Mouse (Mus musculus): ENCODE data around the gene Fth1.

Fth1 gene

GRCm38 (mm10) chr19:9960769-9961168, 19.6 kb upstream of the Fth1 start:
- DNase-seq (ENCODE audit: low spot score in 2 of 2): no peak

GRCm38 (mm10) chr19:9964205-9964916, 16.0 kb upstream of the Fth1 start:
- DNase-seq (ENCODE audit: low spot score in 2 of 2): no peak

DNA sequence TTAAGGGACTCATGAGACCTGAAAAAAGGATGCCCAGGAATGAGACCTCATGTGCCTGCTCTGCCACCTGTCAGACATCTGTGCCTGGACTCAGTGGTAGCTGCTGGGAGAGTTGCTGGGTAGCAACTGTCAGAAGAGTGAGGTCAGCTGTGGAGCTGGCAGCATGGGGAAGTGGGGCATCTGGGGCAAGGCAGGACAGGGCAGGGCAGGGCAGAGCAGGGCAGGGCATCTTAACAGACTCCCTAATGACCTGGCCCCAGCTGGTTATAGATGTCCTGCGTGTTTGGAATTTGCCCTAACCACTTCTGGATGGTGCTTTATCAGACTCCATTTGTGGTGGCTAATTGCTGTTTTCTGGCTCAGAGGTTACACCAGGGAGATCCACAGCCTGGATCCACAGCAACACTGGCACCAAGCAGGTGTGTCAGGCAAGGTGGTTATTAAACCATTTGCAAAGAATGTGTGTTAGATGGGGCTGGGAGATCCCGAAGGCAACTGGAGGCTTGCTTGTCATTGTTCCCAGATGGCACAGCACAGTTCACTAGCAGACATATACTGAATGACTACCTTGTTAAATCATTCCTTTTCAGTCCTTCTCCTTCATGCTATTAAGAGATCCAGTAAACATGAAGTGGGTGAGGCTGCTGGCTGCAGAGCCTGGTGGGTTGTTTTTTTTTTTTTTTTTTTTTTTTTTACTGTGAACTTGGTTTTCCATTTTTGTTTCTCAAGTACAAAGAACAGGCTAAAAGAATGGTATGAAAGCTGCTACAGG, 14.1 kb upstream of the Fth1 start:
- DNase-seq (ENCODE audit: low spot score in 2 of 2): no peak

DNA sequence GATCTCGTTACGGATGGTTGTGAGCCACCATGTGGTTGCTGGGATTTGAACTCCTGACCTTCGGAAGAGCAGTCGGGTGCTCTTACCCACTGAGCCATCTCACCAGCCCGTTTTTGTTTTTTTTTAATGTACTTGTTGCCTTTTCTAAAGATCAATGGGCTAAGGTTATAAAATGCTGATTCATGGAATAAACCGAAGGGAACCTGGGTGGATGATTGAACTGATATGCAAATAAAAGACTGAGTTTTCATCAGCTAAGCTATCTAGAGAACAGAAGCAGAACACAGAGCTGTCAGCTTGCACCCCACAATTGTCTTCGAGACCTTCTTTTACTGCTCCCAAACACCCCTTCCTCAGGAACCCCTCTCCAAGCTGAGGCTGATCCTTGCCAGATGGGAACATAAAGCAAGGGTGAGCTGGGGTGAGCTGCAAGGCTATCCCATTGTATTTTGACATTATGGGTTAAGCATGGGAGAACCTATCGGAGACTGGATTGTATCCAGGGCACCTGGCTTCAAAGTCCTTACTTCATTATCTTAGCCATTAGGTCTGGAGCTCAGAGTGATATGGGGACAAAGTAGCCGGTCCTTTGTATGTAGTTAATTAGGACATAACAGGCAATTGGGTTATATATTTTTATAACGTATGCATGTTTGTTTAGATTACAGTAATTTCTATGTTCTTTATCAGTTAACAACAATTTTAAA, 12.2 kb upstream of the Fth1 start:
- DNase-seq (ENCODE audit: low spot score in 2 of 2): no peak

DNA sequence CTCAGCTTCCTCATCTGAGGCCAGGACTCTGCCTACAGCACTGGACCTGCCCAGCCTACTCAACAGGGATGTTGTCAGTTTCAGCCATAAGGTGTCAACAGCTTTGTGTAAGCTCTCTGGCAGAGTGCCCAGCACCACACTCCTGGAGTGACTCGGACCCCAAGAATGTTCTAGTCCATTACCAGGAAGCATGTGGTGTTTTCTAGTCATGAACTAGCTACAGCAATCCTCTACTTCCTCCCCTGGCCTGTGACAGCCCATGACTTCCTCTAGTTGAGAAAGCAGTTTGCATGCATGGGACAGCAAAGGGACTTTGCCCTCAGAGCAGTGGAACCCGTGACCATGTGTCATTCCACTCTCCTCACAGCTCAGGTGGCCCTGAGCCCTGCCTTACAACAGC, 5.5 kb upstream of the Fth1 start:
- peak in 1 of 2 experiments; percentile 51 for DNase-seq (ENCODE audit: low spot score in 2 of 2)

- DNase-seq (ENCODE audit: low spot score in 2 of 2): no peak
Measured at GRCm38 (mm10) chr19:9977085-9977484, 3.3 kb upstream of the Fth1 start.

DNA sequence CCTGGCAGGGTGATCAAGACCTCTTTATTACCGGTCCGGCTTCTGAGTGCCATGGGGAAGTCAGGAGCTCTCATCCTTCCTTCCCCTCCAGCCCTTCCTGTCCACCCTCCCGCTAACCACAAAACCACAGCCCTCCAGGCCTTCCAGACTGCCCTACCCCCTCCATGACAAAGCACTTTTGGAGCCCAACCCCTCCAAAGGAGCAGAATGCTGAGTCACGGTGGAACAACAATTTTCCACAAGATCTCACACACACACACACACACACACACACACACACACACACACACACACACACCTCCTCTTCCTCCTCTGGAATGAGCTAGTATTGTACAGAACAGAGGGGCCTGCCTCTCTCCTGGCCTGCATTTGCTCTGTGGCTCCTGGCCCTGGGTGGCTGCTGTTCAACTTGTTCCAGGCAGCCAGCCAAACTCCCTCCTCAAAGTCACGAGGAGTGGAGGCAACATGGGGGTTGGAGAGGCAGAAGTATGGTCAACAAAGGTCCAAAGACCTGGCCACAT, 1.9 kb upstream of the Fth1 start:
- peak; percentile 83 to 89 for DNase-seq (ENCODE audit: low spot score in 2 of 2)

GRCm38 (mm10) chr19:9979156-9979555, 1.2 kb upstream of the Fth1 start:
- DNase-seq (ENCODE audit: low spot score in 2 of 2): no peak

DNA sequence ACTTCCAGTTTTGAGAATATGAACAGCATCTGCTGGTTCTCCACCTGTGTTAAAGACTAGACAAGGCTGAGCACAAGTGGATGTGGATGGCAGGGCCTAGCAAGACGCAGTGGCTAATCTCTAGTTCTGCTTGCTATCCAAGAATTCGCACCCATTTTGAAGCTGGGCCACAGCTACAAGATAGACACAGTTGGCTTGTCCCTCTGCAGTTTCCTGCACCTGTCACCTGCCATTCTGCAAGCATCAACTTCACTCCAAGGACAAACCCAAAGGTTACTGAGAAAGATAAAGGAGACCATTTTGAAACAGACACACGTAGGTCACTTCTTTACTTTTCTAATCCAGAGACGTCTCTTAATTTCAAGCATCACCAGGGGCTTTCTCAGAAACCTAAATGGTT, 1.2 kb downstream of the Fth1 start:
- no peak for DNase-seq (ENCODE audit: low spot score in 2 of 2)

GRCm38 (mm10) chr19:9982151-9982851, 1.9 kb downstream of the Fth1 start:
- DNase-seq (ENCODE audit: low spot score in 2 of 2): peak; percentile 96

GRCm38 (mm10) chr19:9982852-9983542, 2.6 kb downstream of the Fth1 start:
- peak in 1 of 2 experiments; percentile 59 for DNase-seq (ENCODE audit: low spot score in 2 of 2)

- no peak for DNase-seq (ENCODE audit: low spot score in 2 of 2)
Measured at GRCm38 (mm10) chr19:9984111-9985055, 4.0 kb downstream of the Fth1 start.

DNA sequence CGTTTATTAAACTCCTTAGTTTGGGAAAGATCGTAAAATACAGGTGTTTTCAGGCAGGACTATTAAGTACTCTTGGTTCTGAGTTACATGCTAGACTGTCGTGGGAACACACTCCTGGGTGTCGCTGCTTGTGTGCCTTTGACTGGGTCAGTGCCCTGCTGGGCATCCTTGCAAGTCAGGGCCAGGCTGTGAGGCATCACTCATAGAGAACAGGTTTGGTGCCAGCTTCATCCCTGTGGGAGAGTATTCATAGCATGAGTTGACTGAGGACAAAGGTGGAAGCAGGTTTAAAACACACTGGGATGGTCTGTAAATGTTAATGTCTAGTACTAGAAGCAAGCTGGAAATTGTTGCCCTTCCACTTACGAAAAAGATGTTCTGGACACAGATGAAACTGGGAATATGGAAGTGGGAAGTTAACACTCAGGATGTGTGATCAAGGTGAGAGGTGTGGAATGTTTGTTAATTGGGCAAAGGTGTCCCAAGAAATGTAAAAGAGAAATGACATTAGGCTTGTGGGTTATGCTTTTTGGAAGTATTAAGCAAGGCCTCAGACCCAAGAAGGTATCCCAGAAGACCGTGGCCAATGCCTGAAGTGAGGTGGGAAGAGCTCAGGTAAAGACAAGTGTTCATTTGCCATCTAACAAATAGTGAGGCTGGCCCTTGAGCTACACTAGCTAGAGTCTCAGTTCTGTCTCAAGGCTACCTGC, 4.9 kb downstream of the Fth1 start:
- DNase-seq (ENCODE audit: low spot score in 2 of 2): no peak

DNA sequence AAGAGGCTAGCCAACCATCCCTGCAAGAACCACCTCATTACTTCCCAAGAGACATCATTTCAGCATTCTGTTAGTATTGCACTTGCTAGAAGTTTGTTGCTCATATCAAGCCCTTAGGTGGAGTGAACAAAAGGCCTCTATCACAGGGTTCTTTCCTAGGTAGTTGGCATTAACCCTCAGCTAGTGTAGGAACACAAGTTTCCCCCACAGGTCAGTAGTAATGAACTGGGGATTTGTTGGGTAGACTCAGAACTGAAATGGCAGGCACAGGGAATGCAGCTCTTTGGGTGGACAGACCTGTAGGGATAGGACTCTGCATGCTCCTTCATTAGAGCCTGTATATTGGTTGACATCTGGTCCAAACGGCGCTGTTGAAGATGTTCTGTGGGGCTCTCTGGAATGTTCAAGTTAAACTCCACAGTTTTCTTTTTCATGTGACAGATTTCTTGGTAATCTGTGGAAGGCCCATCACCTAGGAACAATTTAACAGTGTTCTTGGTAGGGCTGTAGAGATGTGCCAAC, 5.6 kb downstream of the Fth1 start:
- no peak for DNase-seq (ENCODE audit: low spot score in 2 of 2)

- DNase-seq (ENCODE audit: low spot score in 2 of 2): no peak
Measured at GRCm38 (mm10) chr19:9987192-9987591, 6.8 kb downstream of the Fth1 start.

DNA sequence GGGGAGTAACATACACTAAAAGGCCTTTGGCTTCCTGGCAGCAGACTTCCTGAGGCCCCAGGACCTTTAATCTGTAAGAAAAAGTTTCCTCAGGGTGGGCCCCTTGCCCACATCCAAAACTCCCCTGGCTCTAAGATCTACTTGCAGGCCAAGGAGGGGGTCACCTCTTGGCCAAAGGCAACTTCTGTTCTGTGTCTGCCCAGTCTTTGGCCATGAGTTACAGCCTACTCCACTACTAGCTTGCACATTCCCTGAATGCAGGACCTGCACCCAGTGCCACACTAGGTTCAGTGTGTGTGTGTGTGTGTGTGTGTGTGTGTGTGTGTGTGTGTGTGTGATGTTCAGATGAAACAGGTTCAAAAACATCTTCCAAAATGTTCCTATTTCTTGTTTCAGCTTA, 7.2 kb downstream of the Fth1 start:
- DNase-seq (ENCODE audit: low spot score in 2 of 2): no peak

DNA sequence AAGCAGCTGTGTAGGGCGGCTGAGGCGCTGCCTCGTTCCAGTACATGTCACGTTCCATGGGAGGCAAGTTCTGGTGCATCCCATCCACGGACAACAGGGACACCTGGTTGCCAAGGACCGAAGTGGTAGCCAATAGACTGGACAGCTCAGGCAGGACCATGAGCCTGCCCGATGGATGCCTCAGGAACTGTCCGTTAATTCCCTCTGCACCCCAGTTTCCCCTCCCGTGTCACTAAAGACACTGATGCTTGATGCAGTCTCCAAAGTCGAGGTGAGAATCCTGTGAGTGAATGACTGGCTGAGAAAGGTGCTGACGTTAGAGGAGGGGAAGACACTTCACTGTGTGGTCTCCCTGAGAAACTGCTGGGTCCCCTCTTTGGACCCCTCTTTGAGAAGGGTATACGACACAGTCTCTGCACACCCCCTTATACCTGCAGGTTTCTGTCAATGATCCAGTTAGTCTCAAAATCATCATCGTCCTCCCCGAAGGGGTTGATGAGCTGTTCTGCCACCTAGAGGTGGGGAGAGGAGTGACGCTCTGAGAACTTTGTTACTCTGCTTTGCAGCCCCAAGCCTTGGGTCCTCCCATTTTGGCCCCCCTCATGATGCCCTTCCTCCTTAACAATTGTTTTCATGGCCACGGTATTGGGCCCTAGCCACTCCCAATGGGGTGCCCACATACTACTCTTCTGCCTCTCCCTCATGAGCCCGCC, 8.9 kb downstream of the Fth1 start:
- DNase-seq (ENCODE audit: low spot score in 2 of 2): peak in 1 of 2 experiments; percentile 28

DNA sequence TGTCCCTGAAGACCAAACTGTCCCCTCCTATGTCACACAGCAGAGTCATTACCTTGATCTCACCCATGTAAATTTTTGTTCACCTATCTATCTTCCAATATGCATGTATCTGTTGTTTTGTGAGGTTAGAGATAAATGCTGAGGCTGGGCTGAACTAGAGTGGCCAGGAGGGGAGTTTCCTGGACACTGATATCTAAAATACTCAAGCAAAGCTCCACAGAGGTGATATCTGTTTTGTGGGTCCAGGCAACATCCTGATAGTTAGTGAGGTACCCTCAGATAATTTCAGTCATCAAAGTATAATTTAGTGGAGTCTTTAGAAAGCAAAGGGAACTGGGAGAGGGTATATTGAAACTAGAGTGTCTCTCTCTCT, 9.5 kb downstream of the Fth1 start:
- no peak for DNase-seq (ENCODE audit: low spot score in 2 of 2)

GRCm38 (mm10) chr19:9991304-9991703, 10.9 kb downstream of the Fth1 start:
- DNase-seq (ENCODE audit: low spot score in 2 of 2): peak; percentile 63 to 78
